Mouse (Mus musculus) mesoderm, embryonic 11.5 days (tissue): ENCODE results near the gene Sbno2.

Source experiments
- DNase-seq: peaks from one replicate; pipeline ENCODE4 v3.0.0-alpha.2; 2012; ENCODE audit warnings: low read depth, low spot score

Gene Sbno2

GRCm38 (mm10) chr10:80092690-80093089, 12.7 kb downstream of the Sbno2 start:
- no peak for DNase-seq

- DNase-seq = no peak
These were observed 13.8 kb downstream of the Sbno2 start for GRCm38 (mm10) chr10:80091527-80091926.

- DNase-seq = no peak
These were observed 16.2 kb downstream of the Sbno2 start for GRCm38 (mm10) chr10:80089146-80089545.

- DNase-seq = no peak
These were observed 17.9 kb downstream of the Sbno2 start for GRCm38 (mm10) chr10:80087483-80087882.

- no peak for DNase-seq
These were observed 18.5 kb downstream of the Sbno2 start for GRCm38 (mm10) chr10:80086847-80087246.

GRCm38 (mm10) chr10:80084817-80085487, 20.4 kb downstream of the Sbno2 start:
- no peak for DNase-seq

GRCm38 (mm10) chr10:80081075-80081474, 24.3 kb downstream of the Sbno2 start:
- DNase-seq = no peak

GRCm38 (mm10) chr10:80080396-80081070, 24.8 kb downstream of the Sbno2 start:
- DNase-seq = no peak

GRCm38 (mm10) chr10:80078366-80078765, 27.0 kb downstream of the Sbno2 start:
- no peak for DNase-seq

- no peak for DNase-seq
These were observed 28.1 kb downstream of the Sbno2 start for GRCm38 (mm10) chr10:80077312-80077711.

GRCm38 (mm10) chr10:80076386-80076785, 29.0 kb downstream of the Sbno2 start:
- no peak for DNase-seq

GRCm38 (mm10) chr10:80075924-80076323, 29.4 kb downstream of the Sbno2 start:
- no peak for DNase-seq

- DNase-seq = peak; percentile 37
These were observed 30.4 kb downstream of the Sbno2 start for GRCm38 (mm10) chr10:80074813-80075601.

- no peak for DNase-seq
These were observed 32.5 kb downstream of the Sbno2 start for GRCm38 (mm10) chr10:80072623-80073489.

- no peak for DNase-seq
These were observed 33.9 kb downstream of the Sbno2 start for GRCm38 (mm10) chr10:80071516-80071900.

- no peak for DNase-seq
These were observed 34.4 kb downstream of the Sbno2 start for GRCm38 (mm10) chr10:80070837-80071515.

- no peak for DNase-seq
These were observed 35.4 kb downstream of the Sbno2 start for GRCm38 (mm10) chr10:80069948-80070450.

- DNase-seq = no peak
These were observed 36.1 kb downstream of the Sbno2 start for GRCm38 (mm10) chr10:80069251-80069650.

GRCm38 (mm10) chr10:80063877-80064650, 41.3 kb downstream of the Sbno2 start:
- DNase-seq = no peak

GRCm38 (mm10) chr10:80063104-80063503, 42.3 kb downstream of the Sbno2 start:
- DNase-seq = no peak
